Mouse (Mus musculus): ENCODE results near the gene Vegfa.

DNA sequence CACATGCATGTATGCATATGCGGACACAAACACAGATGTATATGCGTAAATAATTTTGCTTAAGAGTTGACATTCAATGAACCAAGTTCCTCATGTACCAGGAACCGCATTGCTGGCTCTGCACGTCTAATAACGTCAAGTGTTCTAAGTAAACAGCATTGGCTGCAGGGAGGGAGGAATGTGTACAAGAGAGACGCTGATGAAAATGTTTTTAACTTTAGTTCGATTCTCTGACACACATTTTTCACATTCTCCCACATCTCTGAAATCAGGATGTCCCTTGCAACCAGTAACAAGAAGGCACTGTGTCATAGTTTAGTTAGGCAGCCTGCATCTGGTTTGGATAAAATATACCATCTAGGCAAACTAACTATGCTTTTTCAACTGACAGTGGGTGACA is 23.6 kb upstream of the Vegfa start:
- no peak for TF ChIP-seq POLR2A (IDR thresholded peaks at IDR 0.05; ENCODE audit: insufficient read depth, low read depth, low read length)
- no peak for TF ChIP-seq CTCF (IDR thresholded peaks at IDR 0.05; ENCODE audit: insufficient read depth, low read depth, low read length)

Measured in olfactory bulb, adult 2 months (tissue).